Mouse (Mus musculus): Measurements from ENCODE around the gene Gm20503. TPM values are rescaled to one million over a fixed set of nuclear protein-coding genes. Genes with fewer than 3 reads are reported as not detected.

The Gm20503 gene
- polyA plus RNA-seq, 1 experiment from 2014 or later, result 21.6 TPM

GRCm38 (mm10) chr4:59069276-59069675 is 66.3 kb downstream of the Gm20503 start:
- Histone ChIP-seq H3K4me1 (replicated peaks; ENCODE audit: control insufficient read depth, insufficient read depth) (no peaks in the 10 kb centered on the region), H3K4me2 (replicated peaks; ENCODE audit: low read depth) (no peak overlapping the region), H3K36me3 (ENCODE audit: control insufficient read depth, insufficient read depth, low read length) (no peaks in the 10 kb centered on the region), H3K9me3 (ENCODE audit: control insufficient read depth, low read length) (no peaks in the 10 kb centered on the region), H3K4me3 (ENCODE audit: low read depth, low read length) (no peak overlapping the region), H3K9ac (ENCODE audit: low read length) (no peak overlapping the region), H3K27me3 (ENCODE audit: control insufficient read depth, insufficient read depth, low read length) (no peaks in the 10 kb centered on the region), H3K27ac (replicated peaks) (no peak overlapping the region)
- ATAC-seq (ENCODE audit: low FRiP score, low TSS enrichment) (no peak), DNase-seq (ENCODE audit: low spot score) (no peak)
- WGBS, result 44% methylated on average over 3 of the region's 3 CpGs
- no peak for TF ChIP-seq CTCF (IDR thresholded peaks at IDR 0.05; ENCODE audit: low read depth)
- no peak for TF ChIP-seq EP300 (optimal IDR thresholded peaks at IDR 0.05)

- Histone ChIP-seq H3K27me3 (ENCODE audit: control insufficient read depth, insufficient read depth, low read length) (no peaks in the 10 kb centered on the region), H3K36me3 (ENCODE audit: control insufficient read depth, insufficient read depth, low read length) (no peaks in the 10 kb centered on the region), H3K27ac (replicated peaks) (no peak overlapping the region), H3K9me3 (ENCODE audit: control insufficient read depth, low read length) (no peaks in the 10 kb centered on the region), H3K4me1 (replicated peaks; ENCODE audit: control insufficient read depth, insufficient read depth) (no peaks in the 10 kb centered on the region), H3K4me3 (ENCODE audit: low read depth, low read length) (no peak overlapping the region), H3K4me2 (replicated peaks; ENCODE audit: low read depth) (no peak overlapping the region), H3K9ac (ENCODE audit: low read length) (no peak overlapping the region)
- TF ChIP-seq CTCF (IDR thresholded peaks at IDR 0.05; ENCODE audit: low read depth), result no peak
- no peak for TF ChIP-seq EP300 (optimal IDR thresholded peaks at IDR 0.05)
- DNase-seq (ENCODE audit: low spot score) (no peak), ATAC-seq (ENCODE audit: low FRiP score, low TSS enrichment) (no peak)
- WGBS, result 70% methylated on average over 2 of the region's 2 CpGs
These were observed 80.4 kb downstream of the Gm20503 start for GRCm38 (mm10) chr4:59083430-59083829.

GRCm38 (mm10) chr4:59089391-59089790 is 86.4 kb downstream of the Gm20503 start:
- DNase-seq (ENCODE audit: low spot score) (no peak), ATAC-seq (ENCODE audit: low FRiP score, low TSS enrichment) (no peak)
- H3K9me3 ChIP-seq (ENCODE audit: control insufficient read depth, low read length), result no peaks in the 10 kb centered on the region
- no peak overlapping the region for H3K27ac ChIP-seq (replicated peaks)
- TF ChIP-seq CTCF (IDR thresholded peaks at IDR 0.05; ENCODE audit: low read depth) (no peak), EP300 (optimal IDR thresholded peaks at IDR 0.05) (no peak)
- no peak overlapping the region for H3K9ac ChIP-seq (ENCODE audit: low read length)
- H3K36me3 ChIP-seq (ENCODE audit: control insufficient read depth, insufficient read depth, low read length), result no peaks in the 10 kb centered on the region
- H3K27me3 ChIP-seq (ENCODE audit: control insufficient read depth, insufficient read depth, low read length), result no peaks in the 10 kb centered on the region
- no peak overlapping the region for H3K4me3 ChIP-seq (ENCODE audit: low read depth, low read length)
- H3K4me1 ChIP-seq (replicated peaks; ENCODE audit: control insufficient read depth, insufficient read depth), result no peaks in the 10 kb centered on the region
- 45% methylated on average over 1 of the region's 1 CpGs for WGBS
- H3K4me2 ChIP-seq (replicated peaks; ENCODE audit: low read depth), result no peak overlapping the region

Other genes with a start within 250 kb of the Gm20503 start
- 0.06 TPM in 1 of 2 replicates, not detected in the other for gene Olfr267, start 215.5 kb upstream of the Gm20503 start, polyA plus RNA-seq (2015; fragmentation: Nextera tagmentation; extraction: Ambion mirVana)
- gene Ecpas, start 90.5 kb upstream of the Gm20503 start, polyA plus RNA-seq (2015; fragmentation: Nextera tagmentation; extraction: Ambion mirVana), result 13.4 and 13.6 TPM in 2 replicates
- gene Zkscan16, start 59.6 kb upstream of the Gm20503 start, polyA plus RNA-seq (2015; fragmentation: Nextera tagmentation; extraction: Ambion mirVana), result 0.11 and 0.13 TPM in 2 replicates
- 454 and 488 TPM in 2 replicates for gene Ptgr1, start 16.1 kb upstream of the Gm20503 start, polyA plus RNA-seq (2015; fragmentation: Nextera tagmentation; extraction: Ambion mirVana)
- gene Dnajc25, start 8.1 kb upstream of the Gm20503 start, polyA plus RNA-seq (2015; fragmentation: Nextera tagmentation; extraction: Ambion mirVana), result 13.4 and 13.7 TPM in 2 replicates
- 98.0 and 99.6 TPM in 2 replicates for gene Gng10, start 31.9 kb downstream of the Gm20503 start, polyA plus RNA-seq (2015; fragmentation: Nextera tagmentation; extraction: Ambion mirVana)
- 1.2 and 1.4 TPM in 2 replicates for gene AI481877, start 135.8 kb downstream of the Gm20503 start, polyA plus RNA-seq (2015; fragmentation: Nextera tagmentation; extraction: Ambion mirVana)
- 18.9 and 19.0 TPM in 2 replicates for gene Ugcg, start 186.0 kb downstream of the Gm20503 start, polyA plus RNA-seq (2015; fragmentation: Nextera tagmentation; extraction: Ambion mirVana)

All from stomach, postnatal 0 days (tissue).